Mouse (Mus musculus): ENCODE results near the gene Slc48a1. TPM values are rescaled to one million over a fixed set of nuclear protein-coding genes. Genes with fewer than 3 reads are reported as not detected.

The Slc48a1 gene
- 20.8 and 22.1 TPM in 2 replicates for polyA plus RNA-seq (2012; rRNA removed)

DNA sequence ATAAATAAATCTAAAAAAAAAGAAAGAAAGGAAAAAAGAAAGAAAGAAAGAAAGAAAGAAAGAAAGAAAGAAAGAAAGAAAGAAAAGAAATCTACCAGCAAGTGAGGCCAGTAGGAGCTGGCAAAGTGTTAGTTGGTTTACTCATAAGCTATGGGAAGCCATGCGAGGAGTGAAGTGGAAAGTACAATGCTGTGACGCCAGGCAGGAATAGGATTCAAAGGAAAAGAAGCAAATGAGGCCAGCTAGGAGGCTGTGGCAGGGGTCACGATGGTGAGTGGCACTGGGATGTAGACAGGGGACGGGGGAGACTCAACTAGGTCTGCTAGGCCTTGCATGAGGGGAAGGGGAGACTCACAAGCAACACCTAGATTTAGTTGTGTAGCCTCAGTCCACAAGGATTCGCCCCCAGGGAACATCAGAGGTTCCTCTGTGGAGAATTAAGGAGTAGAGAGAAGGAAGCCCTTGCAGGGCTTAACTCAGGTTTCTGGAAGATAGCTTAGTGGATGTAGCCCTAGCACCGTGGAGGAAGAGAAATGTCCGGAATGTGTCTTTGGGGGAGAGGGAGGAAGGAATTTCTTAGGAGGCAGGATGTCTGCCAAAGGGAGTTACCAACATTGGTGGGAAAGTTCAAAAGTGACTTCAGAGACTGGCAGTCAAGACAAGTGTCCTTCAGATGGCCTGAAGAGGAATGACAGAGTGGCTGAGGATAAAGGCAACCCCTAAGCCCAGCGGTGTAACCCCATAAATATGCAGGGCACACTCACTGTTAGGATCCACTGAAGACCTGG is at the start of gene Slc48a1:
Slc48a1 (plus strand) TSS at position 210 of the 788 bp plus-strand sequence.
- Histone ChIP-seq H3K4me1 (ENCODE audit: control insufficient read depth, insufficient read depth, insufficient read length, low read length) (no peaks in the 10 kb centered on the region), H3K4me3 (ENCODE audit: low read depth, low read length) (no peak within 1 kb of the TSS), H3K36me3 (ENCODE audit: control insufficient read depth, insufficient read depth, low read length) (no peaks in the 10 kb centered on the region), H3K27ac (ENCODE audit: insufficient read depth, low read depth, low read length) (no peak within 1 kb of the TSS), H3K27me3 (ENCODE audit: control insufficient read depth, insufficient read depth, low read length) (no peaks in the 10 kb centered on the region)
- 78% methylated on average over 8 of the region's 8 CpGs for WGBS
- TF ChIP-seq CTCF (IDR thresholded peaks at IDR 0.05; ENCODE audit: extremely low read depth, insufficient read length, insufficient replicate concordance, low read depth, low read length) (no peak), POLR2A (IDR thresholded peaks at IDR 0.05; ENCODE audit: low read depth, low read length) (no peak)

DNA sequence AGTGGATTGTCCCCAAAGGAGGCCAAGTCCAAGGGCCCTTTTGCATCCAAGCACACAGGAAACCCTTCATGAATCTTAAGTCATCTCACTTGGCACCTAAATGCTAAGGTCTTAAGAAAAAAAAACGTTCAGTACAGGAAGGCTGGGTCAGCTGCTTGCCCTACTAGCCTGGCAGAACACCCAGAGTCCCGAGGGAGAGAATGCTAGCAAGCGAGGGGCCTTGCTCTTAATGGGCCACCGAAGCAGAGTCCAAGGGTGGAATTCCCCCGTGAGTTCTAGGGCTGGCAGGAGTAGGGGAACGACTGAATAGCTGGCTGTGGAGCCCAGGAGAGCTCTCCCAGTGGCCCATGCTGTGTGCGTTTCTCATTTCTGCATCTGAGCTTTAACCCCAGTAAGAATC is 49.5 kb upstream of the Slc48a1 start:
- WGBS, result 49% methylated on average over 7 of the region's 7 CpGs
- no peak for TF ChIP-seq CTCF (IDR thresholded peaks at IDR 0.05; ENCODE audit: extremely low read depth, insufficient read length, insufficient replicate concordance, low read depth, low read length)
- no peak for TF ChIP-seq POLR2A (IDR thresholded peaks at IDR 0.05; ENCODE audit: low read depth, low read length)
- Histone ChIP-seq H3K27ac (ENCODE audit: insufficient read depth, low read depth, low read length) (no peak overlapping the region), H3K4me3 (ENCODE audit: low read depth, low read length) (no peak overlapping the region), H3K36me3 (ENCODE audit: control insufficient read depth, insufficient read depth, low read length) (no peaks in the 10 kb centered on the region), H3K4me1 (ENCODE audit: control insufficient read depth, insufficient read depth, insufficient read length, low read length) (peaks cover 4% of the 10 kb centered on the region; the same call in 1 of the 2 replicates), H3K27me3 (ENCODE audit: control insufficient read depth, insufficient read depth, low read length) (no peaks in the 10 kb centered on the region)

DNA sequence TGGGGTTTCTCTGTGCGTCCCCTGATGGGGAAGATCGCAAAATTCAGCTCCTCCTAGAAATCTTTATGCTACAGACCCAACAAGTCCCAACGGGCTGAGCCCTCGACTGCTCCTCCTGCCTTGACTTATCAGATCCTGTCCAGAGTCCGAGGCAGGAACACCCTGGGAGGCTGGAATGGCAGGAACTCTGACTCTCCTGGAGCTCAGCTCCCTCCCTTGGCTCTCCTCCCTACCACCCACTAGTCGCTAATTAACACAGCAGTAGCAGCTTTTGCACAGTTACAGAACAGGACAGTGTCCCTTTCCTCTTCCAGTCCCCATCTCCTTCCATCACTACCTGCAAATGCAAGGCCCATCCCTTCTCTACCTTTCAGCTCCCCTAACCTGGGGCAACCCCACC is 48.0 kb upstream of the Slc48a1 start:
- Histone ChIP-seq H3K27ac (ENCODE audit: insufficient read depth, low read depth, low read length) (no peak overlapping the region), H3K4me3 (ENCODE audit: low read depth, low read length) (no peak overlapping the region), H3K36me3 (ENCODE audit: control insufficient read depth, insufficient read depth, low read length) (no peaks in the 10 kb centered on the region), H3K27me3 (ENCODE audit: control insufficient read depth, insufficient read depth, low read length) (no peaks in the 10 kb centered on the region), H3K4me1 (ENCODE audit: control insufficient read depth, insufficient read depth, insufficient read length, low read length) (peaks cover 4% of the 10 kb centered on the region; the same call in 1 of the 2 replicates)
- TF ChIP-seq POLR2A (IDR thresholded peaks at IDR 0.05; ENCODE audit: low read depth, low read length), result no peak
- 45% methylated on average over 6 of the region's 6 CpGs for WGBS

DNA sequence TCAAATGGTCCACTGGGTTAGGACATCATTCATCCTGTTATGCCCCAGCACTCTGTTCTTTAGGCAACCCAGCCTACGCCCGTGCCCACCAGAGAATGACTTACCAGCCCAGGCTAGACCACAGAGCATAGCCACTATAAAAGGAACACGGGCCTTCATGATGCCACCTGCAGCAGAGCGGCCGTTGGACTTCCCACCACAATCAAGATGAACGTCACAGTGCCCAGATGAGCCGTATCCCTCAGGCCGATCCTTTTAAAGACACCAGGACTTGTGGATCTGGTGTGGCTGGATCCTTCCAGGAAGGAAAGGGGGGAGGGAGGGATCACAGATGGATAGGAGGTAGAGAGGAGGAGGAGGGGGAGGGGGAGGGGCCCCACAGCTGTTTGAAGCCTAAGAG is 47.2 kb upstream of the Slc48a1 start, which contains the start of gene Endou:
Endou (minus strand) TSS at position 229 of the 400 bp plus-strand sequence.
- TF ChIP-seq POLR2A (IDR thresholded peaks at IDR 0.05; ENCODE audit: low read depth, low read length), result no peak
- no peak for TF ChIP-seq CTCF (IDR thresholded peaks at IDR 0.05; ENCODE audit: extremely low read depth, insufficient read length, insufficient replicate concordance, low read depth, low read length)
- Histone ChIP-seq H3K4me3 (ENCODE audit: low read depth, low read length) (no peak within 1 kb of the TSS), H3K36me3 (ENCODE audit: control insufficient read depth, insufficient read depth, low read length) (no peaks in the 10 kb centered on the region), H3K27ac (ENCODE audit: insufficient read depth, low read depth, low read length) (no peak within 1 kb of the TSS), H3K4me1 (ENCODE audit: control insufficient read depth, insufficient read depth, insufficient read length, low read length) (peaks cover 4% of the 10 kb centered on the region; the same call in 1 of the 2 replicates), H3K27me3 (ENCODE audit: control insufficient read depth, insufficient read depth, low read length) (no peaks in the 10 kb centered on the region)
- 77% methylated on average over 8 of the region's 8 CpGs for WGBS

DNA sequence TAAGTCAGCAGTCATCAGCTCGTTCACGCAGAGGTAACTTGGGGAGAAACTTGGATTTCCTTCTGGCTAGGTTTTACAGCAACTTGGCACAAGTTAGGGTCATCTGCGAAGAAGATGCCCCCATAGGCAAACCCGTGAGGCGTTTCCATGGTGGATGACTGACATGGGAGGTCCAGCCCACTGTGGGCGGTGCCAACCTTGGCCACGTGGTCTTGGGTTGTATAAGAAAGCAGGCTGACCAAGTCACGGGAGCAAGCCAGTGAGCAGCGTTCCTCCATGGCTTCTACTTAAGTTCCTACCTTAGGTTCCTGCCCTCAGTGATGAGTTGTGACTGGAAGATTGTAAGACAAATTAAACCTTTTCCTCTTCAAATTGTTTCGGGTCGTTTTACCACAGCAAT is 46.3 kb upstream of the Slc48a1 start:
- Histone ChIP-seq H3K27ac (ENCODE audit: insufficient read depth, low read depth, low read length) (no peak overlapping the region), H3K36me3 (ENCODE audit: control insufficient read depth, insufficient read depth, low read length) (no peaks in the 10 kb centered on the region), H3K4me1 (ENCODE audit: control insufficient read depth, insufficient read depth, insufficient read length, low read length) (no peaks in the 10 kb centered on the region), H3K27me3 (ENCODE audit: control insufficient read depth, insufficient read depth, low read length) (no peaks in the 10 kb centered on the region), H3K4me3 (ENCODE audit: low read depth, low read length) (no peak overlapping the region)
- WGBS, result 85% methylated on average over 11 of the region's 11 CpGs
- TF ChIP-seq POLR2A (IDR thresholded peaks at IDR 0.05; ENCODE audit: low read depth, low read length) (no peak), CTCF (IDR thresholded peaks at IDR 0.05; ENCODE audit: extremely low read depth, insufficient read length, insufficient replicate concordance, low read depth, low read length) (no peak)

DNA sequence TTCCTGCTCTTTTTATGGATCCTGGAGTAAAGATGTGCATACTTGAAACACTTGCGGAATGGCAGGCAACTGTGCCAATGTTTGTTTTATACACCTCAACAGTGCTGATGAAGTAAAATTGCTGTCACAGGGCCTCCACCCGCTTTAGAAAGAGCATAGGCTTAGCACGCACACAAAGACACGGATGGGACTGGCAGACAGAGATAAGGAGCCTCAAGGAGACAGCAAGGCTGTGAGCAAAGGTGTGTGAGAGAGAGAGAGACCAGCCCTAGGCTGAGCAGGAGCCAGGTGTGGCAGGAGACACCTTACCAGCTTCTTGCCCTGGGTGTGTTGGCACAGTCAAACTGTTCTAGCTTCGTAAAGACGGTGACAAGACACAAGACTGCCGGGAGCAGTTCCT is 39.4 kb upstream of the Slc48a1 start:
- no peaks in the 10 kb centered on the region; the same call in 1 of the 2 replicates for H3K4me1 ChIP-seq (ENCODE audit: control insufficient read depth, insufficient read depth, insufficient read length, low read length)
- TF ChIP-seq POLR2A (IDR thresholded peaks at IDR 0.05; ENCODE audit: low read depth, low read length), result no peak
- no peak for TF ChIP-seq CTCF (IDR thresholded peaks at IDR 0.05; ENCODE audit: extremely low read depth, insufficient read length, insufficient replicate concordance, low read depth, low read length)
- H3K27me3 ChIP-seq (ENCODE audit: control insufficient read depth, insufficient read depth, low read length), result no peaks in the 10 kb centered on the region
- 57% methylated on average over 7 of the region's 7 CpGs for WGBS
- H3K4me3 ChIP-seq (ENCODE audit: low read depth, low read length), result no peak overlapping the region
- no peaks in the 10 kb centered on the region for H3K36me3 ChIP-seq (ENCODE audit: control insufficient read depth, insufficient read depth, low read length)
- H3K27ac ChIP-seq (ENCODE audit: insufficient read depth, low read depth, low read length), result no peak overlapping the region

DNA sequence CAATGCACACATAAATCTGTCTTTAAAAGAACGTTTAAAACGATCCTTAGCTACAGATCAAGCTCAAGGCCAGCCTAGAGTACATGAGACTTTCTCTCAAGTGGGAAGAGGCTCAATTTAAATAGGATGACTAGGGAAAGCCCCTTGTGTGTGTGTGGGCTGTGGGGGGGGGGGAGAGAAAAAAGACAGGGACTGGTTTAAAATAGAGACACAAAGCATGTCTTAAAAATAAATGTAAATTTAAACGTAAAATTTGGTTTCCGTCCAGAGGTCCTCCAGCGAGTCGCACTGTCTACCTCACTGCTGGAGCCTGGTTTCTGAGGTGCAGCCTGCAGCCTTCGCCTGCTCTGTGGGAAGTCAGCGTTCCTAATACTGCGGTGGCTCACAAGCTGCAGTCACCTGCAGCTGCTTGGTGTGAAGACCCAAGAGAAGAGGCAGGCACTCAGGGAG is 38.0 kb upstream of the Slc48a1 start:
- 81% methylated on average over 9 of the region's 9 CpGs for WGBS
- Histone ChIP-seq H3K27ac (ENCODE audit: insufficient read depth, low read depth, low read length) (no peak overlapping the region), H3K4me1 (ENCODE audit: control insufficient read depth, insufficient read depth, insufficient read length, low read length) (peaks cover 2% of the 10 kb centered on the region; the same call in 1 of the 2 replicates), H3K36me3 (ENCODE audit: control insufficient read depth, insufficient read depth, low read length) (no peaks in the 10 kb centered on the region), H3K4me3 (ENCODE audit: low read depth, low read length) (no peak overlapping the region), H3K27me3 (ENCODE audit: control insufficient read depth, insufficient read depth, low read length) (no peaks in the 10 kb centered on the region)
- no peak for TF ChIP-seq POLR2A (IDR thresholded peaks at IDR 0.05; ENCODE audit: low read depth, low read length)
- TF ChIP-seq CTCF (IDR thresholded peaks at IDR 0.05; ENCODE audit: extremely low read depth, insufficient read length, insufficient replicate concordance, low read depth, low read length), result no peak

Measured in small intestine, adult 2 months (tissue).